Mouse (Mus musculus): ENCODE data around the gene Aak1. TPM values are rescaled to one million over a fixed set of nuclear protein-coding genes. Genes with fewer than 3 reads are reported as not detected.

Aak1 gene
- polyA plus RNA-seq, 1 experiment from 2014 or later, result 16.9 TPM

DNA sequence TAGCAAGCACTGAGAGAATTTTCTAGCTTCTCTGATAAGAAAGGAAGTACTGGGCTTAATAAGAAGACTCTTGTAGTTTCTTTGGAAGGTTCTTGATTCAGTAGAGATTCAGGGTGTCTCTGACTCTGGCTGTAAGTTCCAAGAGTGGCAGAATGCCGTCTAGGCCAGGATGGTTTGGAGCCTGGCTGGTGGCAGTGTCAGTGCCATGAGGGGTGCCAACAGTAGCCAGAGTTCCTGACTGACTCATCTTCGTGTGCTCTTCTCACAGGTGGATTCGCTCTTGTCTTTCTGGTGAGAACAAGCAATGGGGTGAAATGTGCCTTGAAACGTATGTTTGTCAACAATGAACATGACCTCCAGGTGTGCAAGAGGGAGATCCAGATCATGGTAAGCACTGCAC, 75.4 kb downstream of the Aak1 start:
- Histone ChIP-seq H3K36me3 (peaks cover 37% of the 10 kb centered on the region), H3K9ac (no peak overlapping the region), H3K27ac (no peak overlapping the region), H3K4me1 (no peaks in the 10 kb centered on the region; the same call in 1 of the 2 replicates), H3K9me3 (no peaks in the 10 kb centered on the region), H3K4me2 (no peak overlapping the region), H3K4me3 (no peak overlapping the region), H3K27me3 (no peaks in the 10 kb centered on the region)
- 81% methylated on average over 4 of the region's 4 CpGs for WGBS
- no peak for ATAC-seq (ENCODE audit: insufficient number of reproducible peaks, insufficient read depth, low FRiP score, low TSS enrichment, low read depth)

DNA sequence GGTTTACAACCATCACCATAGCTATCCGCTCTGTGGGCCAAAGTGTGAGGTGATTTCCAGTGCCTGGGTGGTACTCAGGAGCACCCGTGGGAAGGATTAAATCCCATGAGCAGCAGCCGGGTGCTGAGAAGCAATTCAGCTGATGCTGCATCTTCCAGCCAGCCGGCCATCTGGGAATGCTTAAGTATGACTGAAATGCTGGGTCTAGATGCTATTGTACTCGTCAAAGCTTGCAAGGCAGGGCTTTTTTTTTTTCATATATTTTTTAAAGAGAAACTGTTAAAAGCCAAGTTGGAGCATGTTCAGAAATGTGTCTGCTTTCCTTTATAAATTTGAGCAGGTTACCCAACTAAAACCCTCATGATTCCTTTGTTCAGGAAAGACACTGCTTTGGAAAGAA, 85.2 kb downstream of the Aak1 start:
- Histone ChIP-seq H3K9me3 (peaks cover 12% of the 10 kb centered on the region), H3K4me1 (peaks cover 16% of the 10 kb centered on the region), H3K4me2 (no peak overlapping the region), H3K4me3 (no peak overlapping the region), H3K9ac (no peak overlapping the region), H3K27ac (peak overlapping the region; percentile 83), H3K36me3 (peaks cover 44% of the 10 kb centered on the region), H3K27me3 (no peaks in the 10 kb centered on the region)
- WGBS, result 23% methylated on average over 5 of the region's 5 CpGs
- no peak for ATAC-seq (ENCODE audit: insufficient number of reproducible peaks, insufficient read depth, low FRiP score, low TSS enrichment, low read depth)

DNA sequence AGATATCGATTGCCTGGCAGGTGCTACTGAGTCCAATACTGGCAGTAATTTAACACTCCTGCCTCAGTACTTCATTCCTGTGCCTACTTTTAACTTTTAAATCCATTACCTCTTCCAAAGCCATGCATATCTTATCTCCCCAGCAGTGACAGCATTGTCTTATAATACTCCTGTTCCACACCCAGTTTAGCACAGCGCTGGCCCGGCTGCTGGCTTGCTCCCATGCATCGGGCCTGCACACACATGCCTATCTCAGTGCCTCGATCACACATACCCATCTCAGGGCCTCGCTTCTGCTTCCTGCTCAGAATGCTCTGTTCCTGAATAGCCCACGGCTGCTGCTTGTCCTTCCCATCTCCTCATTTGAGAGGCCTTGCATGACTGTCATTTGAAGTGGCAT, 90.5 kb downstream of the Aak1 start:
- H3K27me3 ChIP-seq, result no peaks in the 10 kb centered on the region
- 86% methylated on average over 7 of the region's 7 CpGs for WGBS
- no peak for ATAC-seq (ENCODE audit: insufficient number of reproducible peaks, insufficient read depth, low FRiP score, low TSS enrichment, low read depth)

DNA sequence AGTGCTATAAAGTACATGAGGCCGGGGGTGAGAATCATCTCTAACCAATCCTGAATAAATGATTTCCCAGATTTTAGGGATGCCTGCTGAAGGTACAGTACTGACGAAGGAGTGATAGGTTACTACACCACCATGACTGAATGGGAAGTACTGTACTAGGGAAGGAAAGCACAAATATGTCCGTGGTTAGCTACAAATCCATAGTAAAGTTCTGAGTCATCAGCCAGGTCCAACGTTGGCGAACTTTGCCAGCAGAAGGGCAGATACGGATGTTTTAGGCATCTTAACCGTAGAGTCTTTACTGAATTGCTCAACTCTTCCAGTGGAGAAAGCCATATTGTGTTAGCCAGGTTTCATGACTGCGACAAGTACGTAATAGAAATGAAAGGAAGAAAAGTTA, 91.6 kb downstream of the Aak1 start:
- Histone ChIP-seq H3K4me2 (no peak overlapping the region), H3K4me3 (no peak overlapping the region), H3K9ac (no peak overlapping the region), H3K4me1 (no peaks in the 10 kb centered on the region), H3K27me3 (no peaks in the 10 kb centered on the region), H3K27ac (no peak overlapping the region), H3K9me3 (peaks cover 6% of the 10 kb centered on the region), H3K36me3 (peaks cover 68% of the 10 kb centered on the region)
- no peak for ATAC-seq (ENCODE audit: insufficient number of reproducible peaks, insufficient read depth, low FRiP score, low TSS enrichment, low read depth)
- 95% methylated on average over 9 of the region's 9 CpGs for WGBS

More for the DNA sequence above, 90.5 kb downstream of the Aak1 start:
- H3K4me1 ChIP-seq, result peaks cover 7% of the 10 kb centered on the region
- peaks cover 68% of the 10 kb centered on the region for H3K36me3 ChIP-seq
- H3K4me3 ChIP-seq, result no peak overlapping the region
- peaks cover 12% of the 10 kb centered on the region for H3K9me3 ChIP-seq
- H3K4me2 ChIP-seq, result no peak overlapping the region
- no peak overlapping the region for H3K9ac ChIP-seq
- H3K27ac ChIP-seq, result no peak overlapping the region

DNA sequence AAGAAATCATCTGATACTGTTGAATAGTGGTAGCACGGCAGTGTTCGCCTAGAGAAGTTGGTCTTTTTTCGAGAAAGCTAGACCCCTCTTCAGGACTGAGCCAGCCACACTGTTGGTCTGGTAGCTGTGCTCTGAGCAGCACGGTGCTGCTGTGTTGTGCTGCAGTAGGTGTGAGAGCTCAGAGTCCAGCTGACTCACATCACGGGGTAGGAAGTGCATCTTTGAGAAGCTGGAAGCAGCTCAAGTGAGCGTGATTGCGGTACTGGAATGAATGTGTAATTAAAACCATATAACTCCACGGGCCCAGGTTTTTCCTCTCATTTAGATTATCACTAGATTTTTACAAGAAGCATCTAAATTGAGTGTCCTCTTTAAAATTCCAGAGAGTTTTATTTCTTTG, 97.8 kb downstream of the Aak1 start:
- H3K9ac ChIP-seq, result no peak overlapping the region
- no peaks in the 10 kb centered on the region for H3K27me3 ChIP-seq
- no peak overlapping the region for H3K4me3 ChIP-seq
- H3K4me1 ChIP-seq, result no peaks in the 10 kb centered on the region
- no peak for ATAC-seq (ENCODE audit: insufficient number of reproducible peaks, insufficient read depth, low FRiP score, low TSS enrichment, low read depth)
- no peak overlapping the region for H3K4me2 ChIP-seq
- peaks cover 63% of the 10 kb centered on the region for H3K36me3 ChIP-seq
- 64% methylated on average over 8 of the region's 8 CpGs for WGBS
- H3K27ac ChIP-seq, result no peak overlapping the region
- no peaks in the 10 kb centered on the region for H3K9me3 ChIP-seq

DNA sequence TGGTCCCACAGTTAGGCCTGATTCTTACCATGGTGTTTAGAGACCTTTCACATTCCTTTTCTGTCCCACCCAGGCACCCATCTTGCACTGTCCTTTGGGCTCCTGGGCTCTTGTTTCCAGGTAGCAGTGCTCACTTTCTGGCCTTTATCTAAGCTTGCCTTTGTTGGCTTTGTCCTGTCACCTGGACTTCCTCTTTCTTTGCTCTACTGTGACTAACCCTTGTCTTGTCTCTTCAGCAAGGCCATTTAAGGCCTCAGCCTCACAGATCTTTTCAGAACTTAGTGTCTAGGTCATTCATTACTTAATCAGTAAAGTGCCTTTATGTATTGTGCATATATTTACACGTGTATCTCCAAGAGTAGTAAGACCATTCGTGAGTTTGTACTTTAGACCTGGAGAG, 99.4 kb downstream of the Aak1 start:
- Histone ChIP-seq H3K4me1 (no peaks in the 10 kb centered on the region), H3K27me3 (no peaks in the 10 kb centered on the region), H3K27ac (no peak overlapping the region), H3K4me2 (no peak overlapping the region), H3K9me3 (no peaks in the 10 kb centered on the region), H3K4me3 (no peak overlapping the region), H3K9ac (no peak overlapping the region), H3K36me3 (peaks cover 70% of the 10 kb centered on the region)
- ATAC-seq (ENCODE audit: insufficient number of reproducible peaks, insufficient read depth, low FRiP score, low TSS enrichment, low read depth), result no peak
- WGBS, result 84% methylated on average over 2 of the region's 2 CpGs

DNA sequence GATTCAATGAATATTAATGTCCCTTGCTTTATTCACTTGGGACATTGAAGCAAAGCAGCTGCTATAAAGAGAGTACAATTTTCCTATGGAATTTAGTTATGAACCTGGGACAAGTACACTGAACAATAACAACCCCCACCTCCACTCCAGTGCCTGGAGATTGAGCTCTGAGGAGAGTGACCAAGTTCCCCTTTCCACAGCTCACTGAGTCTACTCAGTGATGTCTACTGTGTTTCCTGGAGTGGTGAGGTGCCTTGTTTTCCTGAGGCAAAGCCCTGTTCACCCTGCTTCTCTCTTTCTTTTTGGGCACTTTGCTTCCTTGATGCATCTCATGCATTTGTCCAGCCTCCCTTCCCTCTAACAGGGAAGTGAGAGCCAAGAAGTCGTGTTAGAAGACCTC, 100.8 kb downstream of the Aak1 start:
- Histone ChIP-seq H3K36me3 (peaks cover 70% of the 10 kb centered on the region), H3K27ac (no peak overlapping the region), H3K4me2 (no peak overlapping the region), H3K27me3 (no peaks in the 10 kb centered on the region), H3K9me3 (no peaks in the 10 kb centered on the region), H3K4me3 (no peak overlapping the region), H3K9ac (no peak overlapping the region), H3K4me1 (no peaks in the 10 kb centered on the region)
- no peak for ATAC-seq (ENCODE audit: insufficient number of reproducible peaks, insufficient read depth, low FRiP score, low TSS enrichment, low read depth)
- WGBS, result 77% methylated on average over 1 of the region's 1 CpGs

DNA sequence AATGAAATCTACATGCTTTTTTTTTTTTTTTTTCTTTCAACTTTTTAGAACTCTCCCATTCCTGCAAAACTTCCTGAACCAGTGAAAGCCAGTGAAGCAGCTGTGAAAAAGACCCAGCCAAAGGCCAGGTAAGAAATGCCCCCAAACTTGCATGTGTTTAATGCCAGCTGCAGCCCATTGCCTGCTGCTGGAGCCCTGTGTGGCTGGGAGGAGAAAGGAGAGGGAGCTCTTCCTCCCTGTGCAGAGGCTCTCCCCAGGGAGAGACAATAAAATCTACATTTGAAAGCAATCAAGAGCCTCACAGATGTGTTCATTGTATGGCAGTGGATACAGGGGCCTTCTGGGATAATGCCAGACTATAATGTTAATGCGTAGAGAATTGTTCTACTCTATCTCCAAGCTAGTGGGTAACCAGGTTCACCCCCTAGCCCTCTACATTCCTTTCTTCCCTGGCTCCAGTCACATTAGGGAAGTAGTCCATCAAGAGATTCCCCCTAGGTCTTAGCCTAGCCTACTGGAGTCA, 101.5 kb downstream of the Aak1 start:
- no peak overlapping the region for H3K4me3 ChIP-seq
- 69% methylated on average over 1 of the region's 1 CpGs for WGBS
- no peak overlapping the region for H3K27ac ChIP-seq
- no peaks in the 10 kb centered on the region for H3K4me1 ChIP-seq
- no peak for ATAC-seq (ENCODE audit: insufficient number of reproducible peaks, insufficient read depth, low FRiP score, low TSS enrichment, low read depth)
- H3K36me3 ChIP-seq, result peaks cover 70% of the 10 kb centered on the region
- H3K9ac ChIP-seq, result no peak overlapping the region
- no peak overlapping the region for H3K4me2 ChIP-seq
- no peaks in the 10 kb centered on the region for H3K27me3 ChIP-seq
- H3K9me3 ChIP-seq, result no peaks in the 10 kb centered on the region

DNA sequence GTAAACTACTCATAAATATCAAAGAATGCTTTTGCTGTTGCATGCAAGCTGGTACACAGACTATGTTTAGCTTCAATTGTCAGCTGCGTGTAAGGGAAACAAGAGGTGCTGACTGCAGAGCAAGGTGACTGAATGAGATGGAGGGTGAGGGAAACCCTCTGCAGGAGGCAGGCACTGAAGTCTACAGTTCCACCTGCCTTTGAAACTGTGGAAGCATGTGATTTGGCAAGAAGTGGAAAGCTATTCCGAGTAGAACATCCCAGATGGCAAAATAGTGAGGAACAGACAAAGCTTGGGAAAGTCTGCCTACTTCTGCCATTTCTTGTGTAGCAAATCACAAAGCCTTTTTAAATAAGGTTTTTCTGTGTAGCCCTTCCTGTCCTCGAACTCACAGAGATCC, 106.4 kb downstream of the Aak1 start:
- Histone ChIP-seq H3K9me3 (no peaks in the 10 kb centered on the region), H3K27ac (no peak overlapping the region), H3K9ac (no peak overlapping the region), H3K4me3 (no peak overlapping the region), H3K36me3 (peaks cover 76% of the 10 kb centered on the region), H3K4me1 (no peaks in the 10 kb centered on the region), H3K4me2 (no peak overlapping the region), H3K27me3 (no peaks in the 10 kb centered on the region)
- WGBS, result 82% methylated on average over 3 of the region's 3 CpGs
- no peak for ATAC-seq (ENCODE audit: insufficient number of reproducible peaks, insufficient read depth, low FRiP score, low TSS enrichment, low read depth)

DNA sequence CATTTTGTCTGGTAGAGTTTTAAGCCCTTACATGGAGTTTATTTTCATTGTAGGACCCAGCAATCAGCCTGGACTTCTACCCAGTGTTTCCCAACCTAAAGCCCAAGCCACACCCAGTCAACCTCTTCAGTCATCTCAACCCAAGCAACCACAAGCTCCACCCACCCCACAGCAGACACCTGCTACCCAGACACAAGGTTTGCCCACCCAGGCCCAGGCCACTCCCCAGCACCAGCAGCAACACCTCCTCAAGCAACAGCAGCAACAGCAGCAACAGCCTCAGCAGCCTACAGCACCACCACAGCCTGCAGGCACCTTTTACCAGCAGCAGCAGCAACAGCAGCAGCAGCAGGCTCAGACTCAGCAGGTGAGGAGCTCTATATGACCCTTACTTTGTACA, 106.9 kb downstream of the Aak1 start:
- H3K4me1 ChIP-seq, result no peaks in the 10 kb centered on the region
- no peak overlapping the region for H3K9ac ChIP-seq
- H3K9me3 ChIP-seq, result no peaks in the 10 kb centered on the region
- H3K27me3 ChIP-seq, result no peaks in the 10 kb centered on the region
- no peak overlapping the region for H3K4me2 ChIP-seq
- H3K27ac ChIP-seq, result no peak overlapping the region
- H3K36me3 ChIP-seq, result peaks cover 76% of the 10 kb centered on the region
- no peak for ATAC-seq (ENCODE audit: insufficient number of reproducible peaks, insufficient read depth, low FRiP score, low TSS enrichment, low read depth)
- no peak overlapping the region for H3K4me3 ChIP-seq

DNA sequence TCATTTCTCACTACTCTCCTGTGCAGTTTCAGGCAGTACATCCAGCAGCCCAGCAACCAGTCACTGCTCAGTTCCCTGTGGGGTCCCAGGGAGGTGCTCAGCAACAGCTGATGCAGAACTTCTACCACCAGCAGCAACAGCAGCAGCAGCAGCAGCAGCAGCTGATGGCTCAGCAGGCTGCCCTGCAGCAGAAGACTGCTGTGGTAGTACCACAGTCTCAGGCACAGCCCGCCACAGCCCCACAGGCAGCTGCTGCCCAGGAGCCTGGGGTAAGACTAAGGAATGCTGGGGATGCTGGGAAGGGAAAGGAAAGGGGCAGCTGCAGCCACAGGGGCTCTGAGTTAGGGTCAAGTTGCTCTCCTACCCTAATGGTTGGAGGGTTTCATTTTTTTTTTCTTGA, 109.7 kb downstream of the Aak1 start:
- WGBS, result 93% methylated on average over 1 of the region's 1 CpGs
- H3K4me2 ChIP-seq, result no peak overlapping the region
- H3K36me3 ChIP-seq, result peaks cover 80% of the 10 kb centered on the region
- no peak for ATAC-seq (ENCODE audit: insufficient number of reproducible peaks, insufficient read depth, low FRiP score, low TSS enrichment, low read depth)
- no peaks in the 10 kb centered on the region for H3K9me3 ChIP-seq
- no peak overlapping the region for H3K9ac ChIP-seq
- no peak overlapping the region for H3K27ac ChIP-seq
- no peaks in the 10 kb centered on the region for H3K27me3 ChIP-seq
- H3K4me3 ChIP-seq, result no peak overlapping the region
- H3K4me1 ChIP-seq, result no peaks in the 10 kb centered on the region

DNA sequence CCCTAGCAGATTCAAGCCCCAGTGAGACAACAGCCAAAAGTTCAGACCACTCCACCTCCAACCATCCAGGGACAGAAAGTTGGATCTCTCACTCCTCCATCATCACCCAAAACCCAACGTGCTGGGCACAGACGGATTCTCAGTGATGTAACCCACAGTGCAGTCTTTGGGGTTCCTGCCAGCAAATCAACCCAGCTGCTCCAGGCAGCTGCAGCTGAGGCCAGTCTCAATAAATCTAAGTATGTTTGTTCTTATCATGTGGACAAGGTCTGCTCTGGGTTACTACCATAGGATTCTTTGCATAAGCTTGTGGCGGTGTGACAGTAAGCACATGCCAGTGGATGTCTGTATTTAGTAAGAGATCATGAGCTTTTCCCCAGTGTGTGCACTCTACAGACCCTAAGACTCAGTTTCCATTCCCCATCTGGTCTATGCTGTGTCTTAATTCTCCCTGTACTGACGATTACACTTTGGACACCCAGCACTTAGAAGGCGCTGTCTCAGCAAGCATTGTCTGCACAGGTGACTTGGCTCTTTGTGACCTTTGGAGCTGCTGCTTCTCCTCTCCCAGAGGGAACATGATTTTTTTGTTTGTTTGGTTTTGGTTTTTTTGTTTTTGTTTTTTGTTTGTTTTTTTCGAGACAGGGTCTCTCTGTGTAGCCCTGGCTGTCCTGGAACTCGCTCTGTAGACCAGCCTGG, 114.8 kb downstream of the Aak1 start:
- no peak for ATAC-seq (ENCODE audit: insufficient number of reproducible peaks, insufficient read depth, low FRiP score, low TSS enrichment, low read depth)
- 92% methylated on average over 7 of the region's 7 CpGs for WGBS
- H3K27me3 ChIP-seq, result no peaks in the 10 kb centered on the region
- no peak overlapping the region for H3K4me2 ChIP-seq
- H3K4me3 ChIP-seq, result no peak overlapping the region
- no peaks in the 10 kb centered on the region for H3K9me3 ChIP-seq
- H3K9ac ChIP-seq, result no peak overlapping the region
- no peak overlapping the region for H3K27ac ChIP-seq
- peaks cover 88% of the 10 kb centered on the region for H3K36me3 ChIP-seq
- H3K4me1 ChIP-seq, result no peaks in the 10 kb centered on the region

Data from embryonic facial prominence, embryonic 13.5 days (tissue).